Mouse (Mus musculus): ENCODE measurements around the gene Fzr1. TPM values are rescaled to one million over a fixed set of nuclear protein-coding genes. Genes with fewer than 3 reads are reported as not detected.
A peak's percentile ranks its signal among the peaks of the same experiment; 100 is the strongest.

Fzr1 gene
- polyA plus RNA-seq, 1 experiment: 75.8 TPM

DNA sequence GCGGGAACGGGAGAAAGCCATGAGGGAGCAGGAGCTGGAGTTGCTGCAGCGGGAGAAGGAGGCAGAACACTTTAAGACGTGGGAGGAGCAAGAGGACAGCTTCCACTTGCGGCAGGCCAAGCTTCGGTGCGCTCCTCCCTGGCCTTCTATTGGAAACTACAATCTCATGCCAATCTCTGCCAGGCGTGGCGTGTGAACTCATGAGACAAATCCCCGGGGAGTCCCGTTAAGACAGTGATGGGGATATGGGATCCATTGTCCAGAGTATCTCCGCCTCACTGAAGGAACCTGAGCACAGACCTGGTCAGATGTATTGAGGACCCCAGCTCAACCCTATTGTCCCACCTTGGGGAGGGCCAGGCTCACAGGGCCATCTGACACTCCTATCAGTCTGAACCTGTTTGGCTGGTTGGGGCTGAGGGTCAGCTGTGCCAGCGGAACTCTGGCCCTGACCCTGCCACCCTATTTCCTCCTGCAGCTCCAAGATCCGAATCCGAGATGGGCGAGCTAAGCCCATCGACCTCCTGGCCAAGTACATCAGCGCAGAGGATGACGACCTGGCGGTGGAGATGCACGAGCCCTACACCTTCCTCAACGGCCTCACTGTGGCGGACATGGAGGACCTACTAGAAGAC lies 55.1 kb downstream of the Fzr1 start:
- TF ChIP-seq POLR2A (IDR thresholded peaks at IDR 0.05; ENCODE audit: borderline replicate concordance, insufficient read depth, low read length): no peak
- TF ChIP-seq CTCF (IDR thresholded peaks at IDR 0.05; ENCODE audit: borderline replicate concordance, insufficient read depth, low read depth, low read length): no peak
- Histone ChIP-seq H3K27me3 (ENCODE audit: control insufficient read depth, insufficient read depth, low read length) (no peaks in the 10 kb centered on the region), H3K4me3 (replicated peaks; ENCODE audit: insufficient read depth, low read depth, low read length) (no peak overlapping the region), H3K27ac (ENCODE audit: insufficient read depth, low read length) (no peak overlapping the region), H3K4me1 (ENCODE audit: control insufficient read depth, insufficient read depth, low read length) (peaks cover 12% of the 10 kb centered on the region; the same call in 1 of the 2 replicates)
- no peak for DNase-seq
- 86% methylated on average over 23 of the region's 23 CpGs for WGBS

DNA sequence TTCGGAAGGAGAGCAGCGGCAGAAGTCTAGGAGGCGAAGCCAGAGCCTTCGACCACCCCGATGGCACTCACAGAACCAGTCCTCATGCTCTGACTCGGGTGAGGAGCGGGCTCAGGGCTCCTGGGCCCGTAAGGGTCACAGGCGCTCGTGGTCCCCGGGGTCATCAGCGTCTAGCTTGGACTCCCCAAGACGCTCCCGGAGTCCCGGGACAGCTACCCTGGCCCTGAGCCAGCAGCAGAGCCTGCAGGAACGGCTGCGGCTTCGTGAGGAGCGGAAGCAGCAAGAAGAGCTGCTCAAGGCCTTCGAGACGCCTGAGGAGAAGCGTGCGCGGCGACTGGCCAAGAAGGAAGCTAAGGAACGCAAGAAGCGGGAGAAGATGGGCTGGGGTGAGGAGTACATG lies 55.9 kb downstream of the Fzr1 start:
- 82% methylated on average over 27 of the region's 27 CpGs for WGBS
- Histone ChIP-seq H3K27ac (ENCODE audit: insufficient read depth, low read length) (no peak overlapping the region), H3K4me3 (replicated peaks; ENCODE audit: insufficient read depth, low read depth, low read length) (no peak overlapping the region), H3K4me1 (ENCODE audit: control insufficient read depth, insufficient read depth, low read length) (peaks cover 13% of the 10 kb centered on the region; the same call in 1 of the 2 replicates), H3K27me3 (ENCODE audit: control insufficient read depth, insufficient read depth, low read length) (no peaks in the 10 kb centered on the region)
- DNase-seq: peak in 1 of 2 experiments; percentile 41
- TF ChIP-seq POLR2A (IDR thresholded peaks at IDR 0.05; ENCODE audit: borderline replicate concordance, insufficient read depth, low read length) (no peak), CTCF (IDR thresholded peaks at IDR 0.05; ENCODE audit: borderline replicate concordance, insufficient read depth, low read depth, low read length) (no peak)

DNA sequence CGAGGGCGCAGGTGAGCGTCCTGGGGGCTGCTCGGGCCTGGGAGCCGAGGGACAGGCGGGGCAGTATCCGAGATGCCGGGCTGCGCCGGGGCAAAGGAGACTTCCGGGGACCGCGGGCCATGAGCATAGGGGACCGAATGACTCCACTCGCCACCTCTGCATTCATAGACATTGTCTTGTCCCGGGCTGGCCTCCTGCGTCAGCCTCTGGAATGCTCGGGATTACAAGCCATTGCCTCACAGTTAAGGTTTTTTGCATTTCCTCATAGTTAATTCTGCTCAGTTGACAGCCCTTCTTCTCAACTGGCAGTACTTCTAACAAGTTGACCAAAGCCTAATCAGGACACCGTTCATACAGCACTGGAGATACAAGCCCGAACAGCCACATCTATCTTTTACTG lies 56.9 kb downstream of the Fzr1 start:
- no peak for TF ChIP-seq CTCF (IDR thresholded peaks at IDR 0.05; ENCODE audit: borderline replicate concordance, insufficient read depth, low read depth, low read length)
- no peak for TF ChIP-seq POLR2A (IDR thresholded peaks at IDR 0.05; ENCODE audit: borderline replicate concordance, insufficient read depth, low read length)
- 2% methylated on average over 20 of the region's 20 CpGs for WGBS
- H3K27me3 ChIP-seq (ENCODE audit: control insufficient read depth, insufficient read depth, low read length): no peaks in the 10 kb centered on the region
- H3K27ac ChIP-seq (ENCODE audit: insufficient read depth, low read length): peak overlapping the region; percentile 52; the same call in 1 of the 2 replicates
- H3K4me3 ChIP-seq (replicated peaks; ENCODE audit: insufficient read depth, low read depth, low read length): peak overlapping the region; percentile 65
- H3K4me1 ChIP-seq (ENCODE audit: control insufficient read depth, insufficient read depth, low read length): peaks cover 13% of the 10 kb centered on the region; the same call in 1 of the 2 replicates
- DNase-seq: no peak

DNA sequence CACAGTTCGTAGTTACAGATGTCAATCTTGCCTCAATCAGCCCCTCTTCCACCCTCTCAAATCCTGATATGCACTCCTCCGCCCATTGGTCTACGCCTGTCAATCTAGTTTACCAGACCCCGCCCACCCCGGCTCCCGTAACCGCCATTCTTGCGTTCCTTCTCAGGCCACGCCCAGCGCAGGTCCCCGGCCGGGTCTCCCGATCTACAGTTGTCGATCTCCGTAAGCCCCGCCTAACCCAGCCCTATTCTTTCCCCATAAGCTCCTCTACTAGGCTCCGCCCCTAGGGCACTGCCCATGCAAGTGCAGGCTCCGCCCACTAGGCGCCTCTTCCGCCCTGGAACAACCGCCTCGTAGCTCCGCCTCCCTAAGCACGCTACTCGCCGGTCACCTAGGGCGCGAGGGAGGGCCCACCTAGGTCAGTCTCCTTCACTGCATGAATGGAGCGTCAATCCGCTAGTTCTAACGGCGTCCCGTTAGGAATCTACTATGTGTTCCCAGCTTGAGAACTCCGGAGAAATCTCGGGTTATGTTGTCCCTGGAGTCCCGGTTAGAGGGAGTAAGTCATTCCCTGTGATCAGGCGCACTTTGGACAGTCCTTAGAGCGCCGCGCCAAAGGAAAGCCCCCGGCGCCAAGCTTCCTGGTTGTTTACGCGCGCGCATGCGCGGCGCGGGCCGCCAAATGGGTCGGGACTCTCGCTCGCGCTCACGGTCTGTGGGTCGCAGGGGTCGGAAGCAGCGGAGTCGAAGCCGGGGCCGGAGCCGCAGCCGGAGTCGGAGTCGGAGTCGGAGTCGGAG lies 57.6 kb downstream of the Fzr1 start, which contains the start of gene Cactin:
Gene Cactin, plus strand, starts transcription at position 554 of the 798 bp plus-strand sequence.
- peak within 1 kb of the TSS; percentile 65 for H3K4me3 ChIP-seq (replicated peaks; ENCODE audit: insufficient read depth, low read depth, low read length)
- TF ChIP-seq POLR2A (IDR thresholded peaks at IDR 0.05; ENCODE audit: borderline replicate concordance, insufficient read depth, low read length) (peak; percentile 90), CTCF (IDR thresholded peaks at IDR 0.05; ENCODE audit: borderline replicate concordance, insufficient read depth, low read depth, low read length) (no peak)
- DNase-seq: peak; percentile 98 to 100
- peaks cover 17% of the 10 kb centered on the region; the same call in 1 of the 2 replicates for H3K4me1 ChIP-seq (ENCODE audit: control insufficient read depth, insufficient read depth, low read length)
- H3K27me3 ChIP-seq (ENCODE audit: control insufficient read depth, insufficient read depth, low read length): no peaks in the 10 kb centered on the region
- peak within 1 kb of the TSS; percentile 95 for H3K27ac ChIP-seq (ENCODE audit: insufficient read depth, low read length)
- WGBS: under 1% methylated on average over 68 of the region's 68 CpGs

DNA sequence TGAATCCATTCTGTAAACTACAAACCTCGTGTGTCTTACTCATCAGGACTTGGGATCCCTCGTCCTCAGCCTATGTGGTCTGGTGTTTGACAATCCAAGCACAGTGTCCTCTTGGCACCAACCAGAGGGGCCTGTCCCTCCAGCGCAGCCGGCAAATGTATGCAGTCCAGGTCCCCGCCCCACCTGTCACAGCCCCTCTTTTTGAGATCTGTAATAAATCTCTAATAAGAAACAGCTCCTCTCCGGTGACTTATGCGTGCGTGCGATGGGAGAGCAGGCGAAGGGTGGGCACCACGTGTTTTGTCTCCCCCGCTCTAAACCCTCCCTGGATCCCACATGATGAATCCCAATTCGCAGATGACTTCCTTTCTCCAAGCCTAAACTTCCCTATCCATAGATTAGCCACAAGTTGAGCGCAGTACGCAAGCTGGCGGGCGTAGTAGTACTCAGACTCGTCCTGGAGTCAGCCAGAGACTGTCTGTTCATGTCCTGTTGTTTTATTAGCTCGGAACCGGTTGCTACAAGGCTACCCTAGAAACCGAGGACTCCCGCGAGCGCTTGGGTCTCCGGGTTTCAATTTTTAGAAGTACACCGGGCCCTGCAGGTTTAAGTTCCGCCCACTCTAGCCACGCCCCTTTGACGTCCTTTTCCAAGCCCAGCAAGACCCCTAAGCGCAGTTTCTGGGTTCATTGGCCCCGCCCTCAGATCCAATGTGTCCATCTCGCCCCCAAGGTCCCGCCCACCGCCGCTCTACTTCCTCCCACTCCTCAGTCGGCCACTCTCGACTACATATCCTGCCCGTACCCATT lies 58.4 kb downstream of the Fzr1 start:
- peak overlapping the region; percentile 65 for H3K4me3 ChIP-seq (replicated peaks; ENCODE audit: insufficient read depth, low read depth, low read length)
- DNase-seq: peak in 1 of 2 experiments; percentile 43
- peaks cover 17% of the 10 kb centered on the region; the same call in 1 of the 2 replicates for H3K4me1 ChIP-seq (ENCODE audit: control insufficient read depth, insufficient read depth, low read length)
- H3K27me3 ChIP-seq (ENCODE audit: control insufficient read depth, insufficient read depth, low read length): no peaks in the 10 kb centered on the region
- under 1% methylated on average over 38 of the region's 38 CpGs for WGBS
- peak overlapping the region; percentile 30; the same call in 1 of the 2 replicates for H3K27ac ChIP-seq (ENCODE audit: insufficient read depth, low read length)
- no peak; the same call in 1 of the 2 replicates for TF ChIP-seq POLR2A (IDR thresholded peaks at IDR 0.05; ENCODE audit: borderline replicate concordance, insufficient read depth, low read length)
- no peak for TF ChIP-seq CTCF (IDR thresholded peaks at IDR 0.05; ENCODE audit: borderline replicate concordance, insufficient read depth, low read depth, low read length)

DNA sequence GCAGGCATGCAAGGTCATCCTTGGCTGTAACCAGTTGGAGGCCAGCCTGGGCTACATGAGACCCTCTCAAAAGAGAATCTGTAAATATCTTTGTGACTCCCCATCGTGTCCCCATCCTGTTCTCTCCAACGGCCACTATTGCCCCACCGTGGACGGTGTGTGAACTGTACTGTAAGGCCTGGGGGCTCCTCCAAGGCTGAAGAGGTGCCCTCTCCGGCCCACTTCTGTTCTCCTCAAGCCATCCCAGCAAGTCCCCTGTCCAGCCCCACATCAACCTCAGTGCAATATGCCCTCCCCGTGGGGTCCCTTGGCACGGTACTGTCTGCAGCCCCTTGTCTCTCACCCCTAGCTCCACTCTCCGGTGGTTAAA lies 59.0 kb downstream of the Fzr1 start:
- no peak overlapping the region for H3K27ac ChIP-seq (ENCODE audit: insufficient read depth, low read length)
- H3K4me3 ChIP-seq (replicated peaks; ENCODE audit: insufficient read depth, low read depth, low read length): no peak overlapping the region
- DNase-seq: peak in 1 of 2 experiments; percentile 44
- WGBS: 9% methylated on average over 8 of the region's 8 CpGs
- H3K27me3 ChIP-seq (ENCODE audit: control insufficient read depth, insufficient read depth, low read length): no peaks in the 10 kb centered on the region
- no peak for TF ChIP-seq POLR2A (IDR thresholded peaks at IDR 0.05; ENCODE audit: borderline replicate concordance, insufficient read depth, low read length)
- peak; percentile 32; the same call in 1 of the 2 replicates for TF ChIP-seq CTCF (IDR thresholded peaks at IDR 0.05; ENCODE audit: borderline replicate concordance, insufficient read depth, low read depth, low read length)
- H3K4me1 ChIP-seq (ENCODE audit: control insufficient read depth, insufficient read depth, low read length): peaks cover 17% of the 10 kb centered on the region; the same call in 1 of the 2 replicates

All from cerebellum, adult 2 months (tissue).